Mouse (Mus musculus) c-Kit-negative CD71-positive TER-119-positive erythroid progenitor cells, embryonic 14.5 days (primary cell): ENCODE measurements at regions not wholly inside any gene's neighbourhood (a gene's known extent, or its start where the extent isn't known, plus 50 kb on each side); places are given as distances from the start of the nearest gene placed in this dataset.

ENCODE experiments used
- DNase-seq: peaks from one replicate; pipeline ENCODE4 v3.0.0-alpha.2; 2013; ENCODE audit warnings: low read depth, low spot score

DNA sequence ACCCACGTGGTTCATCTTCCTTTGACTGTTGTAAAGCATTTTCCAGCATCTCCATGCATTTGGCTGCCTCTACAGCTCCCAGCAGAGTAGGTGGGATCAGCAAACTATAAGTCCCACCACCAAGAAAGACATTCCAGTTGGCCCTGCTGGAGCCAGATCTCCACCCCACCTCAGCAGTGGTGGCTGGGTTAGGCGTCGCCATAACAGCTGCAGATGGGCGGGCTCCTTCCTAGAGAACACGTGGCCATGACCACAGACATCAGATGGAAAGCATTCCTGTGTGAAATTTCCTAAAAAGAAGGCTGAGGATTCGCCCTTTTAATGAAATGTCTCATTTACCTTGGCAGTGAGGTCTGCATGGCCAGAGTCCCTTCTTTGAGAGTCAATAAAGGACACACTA, 140.0 kb upstream of the Bmp4 start:
- no peak for DNase-seq

DNA sequence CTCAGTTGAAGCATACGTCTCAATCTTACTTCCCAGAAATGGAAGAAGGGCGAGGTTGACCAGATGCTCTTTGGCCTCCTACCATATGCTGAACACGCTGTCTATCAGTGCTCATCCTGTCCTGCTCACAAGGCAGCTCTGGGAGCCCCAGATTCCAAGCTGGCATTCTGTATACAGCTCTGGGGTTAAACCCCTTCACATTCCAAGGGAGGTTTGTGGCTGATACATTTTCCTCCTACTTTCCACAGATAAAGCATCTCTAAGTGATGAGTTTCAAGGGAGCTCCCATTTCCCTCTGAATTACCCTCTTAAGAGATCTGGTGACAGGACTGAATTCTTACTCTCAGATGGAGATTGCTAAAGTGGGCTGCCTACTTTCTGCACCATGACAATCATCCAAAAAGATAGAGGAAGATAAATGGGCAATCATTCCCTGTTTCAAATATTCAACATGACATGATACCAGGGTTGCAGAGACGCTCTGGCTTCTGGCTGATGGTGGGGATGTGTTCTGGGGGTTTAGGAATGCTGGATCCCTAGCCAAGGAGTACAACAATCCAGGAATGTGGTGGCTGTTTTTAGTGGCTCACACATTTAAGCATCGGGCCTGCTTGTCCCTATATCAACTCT, 138.7 kb upstream of the Bmp4 start:
- no peak for DNase-seq

DNA sequence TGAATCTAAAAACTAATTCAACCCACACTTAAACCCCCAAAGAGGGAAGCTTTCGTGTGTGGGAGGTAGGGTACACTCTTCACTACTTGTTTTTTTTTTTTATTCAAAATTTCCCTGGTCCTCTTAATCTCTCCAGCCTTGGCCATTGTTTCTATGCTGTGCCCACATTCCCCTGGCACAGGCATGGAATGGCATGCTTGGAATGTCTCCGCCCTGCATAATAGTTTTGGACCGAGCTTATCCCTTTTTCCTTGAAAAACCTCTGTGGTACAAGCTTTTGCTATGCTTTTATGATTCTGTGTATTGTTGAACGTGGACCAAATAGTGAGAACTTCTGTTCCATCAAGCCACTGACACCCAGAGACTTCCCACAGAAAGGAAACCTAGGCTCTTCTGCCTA, 126.8 kb upstream of the Bmp4 start:
- no peak for DNase-seq

DNA sequence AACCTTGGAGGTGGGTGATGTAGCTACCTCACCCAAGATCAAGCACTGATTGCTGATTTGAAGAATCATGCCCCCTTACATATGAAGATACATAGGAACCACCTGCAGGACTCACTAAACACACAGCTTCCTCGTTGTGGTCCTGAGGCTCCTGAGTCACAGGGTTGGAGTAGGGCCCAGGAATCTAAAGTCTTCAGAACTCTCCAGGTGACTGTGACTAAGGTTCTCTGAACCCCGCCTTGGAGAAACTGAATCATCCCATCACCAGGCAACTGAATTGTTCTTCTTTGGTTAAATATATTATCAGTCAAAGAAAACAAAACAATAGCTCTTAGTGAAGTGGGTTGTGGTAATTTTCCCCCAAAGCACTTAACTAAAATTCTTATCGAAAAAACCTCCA, 125.8 kb upstream of the Bmp4 start:
- no peak for DNase-seq

DNA sequence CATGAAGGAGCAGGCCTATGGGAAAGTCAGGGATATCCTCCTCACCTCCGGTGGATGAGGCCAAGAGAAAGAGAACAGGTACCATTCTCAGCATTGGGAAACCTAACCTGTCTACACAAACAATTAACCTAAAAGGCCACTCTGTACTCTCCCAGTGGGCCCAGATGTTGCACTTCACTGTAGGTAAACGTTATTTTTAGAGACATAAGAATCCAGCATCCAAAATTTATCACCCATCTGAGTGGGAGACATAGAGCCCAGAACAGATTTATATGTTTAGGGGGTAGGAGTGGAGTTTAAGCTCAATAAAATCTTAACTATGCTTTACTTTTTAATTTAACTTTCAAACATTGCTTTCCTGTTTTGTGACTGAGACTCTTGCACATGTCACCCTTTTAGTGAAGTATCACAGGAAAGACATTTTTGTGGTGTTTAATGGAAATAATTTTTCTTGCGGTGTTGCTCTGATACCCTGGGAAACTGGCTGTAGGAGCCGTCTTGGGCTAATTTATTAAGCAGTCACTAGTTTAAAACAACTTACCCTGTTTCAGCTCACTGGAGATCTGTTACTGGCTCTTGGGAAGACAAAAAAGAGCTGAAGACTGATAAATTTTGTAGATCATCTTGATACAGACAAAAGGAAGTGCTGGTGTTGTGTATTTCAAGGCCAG, 123.9 kb upstream of the Bmp4 start:
- no peak for DNase-seq

DNA sequence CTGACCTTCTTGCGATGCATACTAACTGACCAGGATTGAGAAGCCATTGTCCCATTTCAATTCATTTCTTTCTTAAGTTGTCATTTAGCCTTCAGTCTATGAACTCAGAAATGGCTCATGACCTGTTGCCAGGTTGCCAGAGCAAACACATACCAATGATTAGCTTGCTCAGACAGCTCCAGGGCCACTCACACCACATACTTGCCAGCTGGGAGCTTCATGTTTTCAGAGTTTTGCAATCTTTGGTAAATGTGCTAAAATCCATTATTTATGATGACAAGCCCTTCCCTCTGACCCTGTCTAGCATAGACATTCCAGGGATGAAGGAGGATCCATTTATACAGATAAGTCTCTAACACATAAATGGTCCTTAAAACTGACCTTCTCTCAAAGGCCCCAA, 121.6 kb upstream of the Bmp4 start:
- DNase-seq = no peak

DNA sequence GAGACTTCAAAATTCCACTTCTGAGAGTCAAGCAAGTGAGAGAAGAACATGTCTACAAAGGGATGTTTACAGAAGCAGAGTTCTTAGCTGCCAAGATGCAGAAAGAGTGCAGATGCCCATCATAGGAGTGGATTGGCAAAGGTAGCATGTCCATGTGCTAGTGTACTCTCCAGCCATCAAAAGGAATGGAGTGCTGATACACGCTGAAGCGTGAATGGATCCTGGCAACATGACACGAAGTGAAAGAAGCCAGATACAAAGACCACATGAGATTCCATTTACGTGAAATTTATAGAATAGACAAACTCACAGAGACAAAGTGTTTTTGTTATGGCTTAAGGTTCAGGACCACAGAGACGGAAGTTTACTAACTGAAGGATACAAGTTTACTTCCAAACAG, 118.4 kb upstream of the Bmp4 start:
- no peak for DNase-seq

DNA sequence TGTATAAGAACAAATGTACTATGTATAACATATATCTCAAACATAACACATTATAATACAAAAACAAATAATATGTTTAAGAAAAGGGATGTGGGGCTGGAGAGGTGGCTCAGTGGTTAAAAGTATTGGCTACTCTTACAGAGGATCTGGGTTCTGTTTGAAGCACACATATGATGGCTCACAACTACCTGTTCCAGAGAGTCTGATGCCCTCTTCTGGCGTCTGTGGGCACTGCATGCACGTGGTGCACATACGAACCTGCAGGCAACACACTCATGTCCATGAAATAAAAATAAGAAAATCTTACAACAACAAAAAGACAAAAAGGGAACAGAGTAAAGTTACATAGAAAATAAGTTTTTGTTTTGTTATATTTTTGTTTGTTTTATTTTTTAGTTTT, 114.8 kb upstream of the Bmp4 start:
- no peak for DNase-seq

DNA sequence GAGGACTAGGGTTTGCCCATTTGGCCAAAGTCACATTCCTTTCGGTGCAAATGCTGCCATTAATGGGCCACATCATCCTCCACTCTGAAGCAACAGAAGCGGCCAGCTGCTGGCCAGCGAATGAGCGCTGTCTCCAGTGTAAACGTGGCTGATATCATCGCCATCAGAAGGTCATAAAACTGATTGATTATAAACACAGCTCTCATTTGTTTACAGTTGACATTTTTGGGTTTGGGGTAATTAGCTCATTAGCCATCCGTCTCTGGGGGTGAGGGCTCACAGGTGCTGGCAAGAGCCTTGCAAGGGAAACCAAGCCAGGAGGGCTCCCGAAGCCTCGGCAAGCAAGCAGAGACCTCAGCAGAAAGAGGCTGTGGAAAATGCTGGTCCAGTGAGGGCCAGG, 101.1 kb upstream of the Bmp4 start:
- DNase-seq = no peak

DNA sequence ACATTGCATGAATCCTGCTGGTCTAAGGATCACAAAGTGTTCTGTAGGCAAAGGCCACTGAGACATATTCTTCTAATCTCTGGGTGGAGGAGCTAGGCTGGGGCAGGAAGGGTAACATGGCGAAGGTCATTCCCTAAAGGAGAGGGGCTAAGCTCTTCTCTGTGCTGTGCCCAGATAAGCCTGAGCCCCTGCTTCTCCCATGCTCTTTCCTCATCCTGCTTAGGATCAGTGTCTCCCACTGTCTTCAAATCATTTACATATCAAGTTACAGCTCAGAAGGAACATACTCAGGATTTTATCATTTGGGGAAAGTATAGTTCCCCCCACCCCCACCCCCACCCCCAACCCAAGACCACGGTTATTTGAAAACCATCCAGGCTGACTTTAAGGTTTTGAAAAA, 100.7 kb upstream of the Bmp4 start:
- DNase-seq = no peak

DNA sequence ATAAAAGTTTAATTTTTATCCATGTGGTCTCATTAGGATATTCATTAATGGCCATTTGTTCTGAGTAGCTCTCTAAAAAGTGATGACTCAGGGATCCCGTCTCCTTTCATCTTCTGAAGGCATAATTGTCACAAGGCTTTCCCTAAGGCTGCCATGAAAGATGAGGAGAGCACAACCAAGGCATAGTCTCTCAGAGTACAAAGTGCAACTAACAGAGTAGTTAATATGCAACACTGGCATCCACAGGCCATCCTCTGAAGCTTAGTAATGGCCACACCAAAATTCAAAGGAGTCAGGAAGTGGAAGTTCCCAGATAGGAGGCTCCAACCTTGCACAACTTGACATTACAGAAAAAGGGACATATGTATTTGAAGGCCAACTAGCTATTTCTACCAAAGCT, 97.1 kb upstream of the Bmp4 start:
- no peak for DNase-seq

DNA sequence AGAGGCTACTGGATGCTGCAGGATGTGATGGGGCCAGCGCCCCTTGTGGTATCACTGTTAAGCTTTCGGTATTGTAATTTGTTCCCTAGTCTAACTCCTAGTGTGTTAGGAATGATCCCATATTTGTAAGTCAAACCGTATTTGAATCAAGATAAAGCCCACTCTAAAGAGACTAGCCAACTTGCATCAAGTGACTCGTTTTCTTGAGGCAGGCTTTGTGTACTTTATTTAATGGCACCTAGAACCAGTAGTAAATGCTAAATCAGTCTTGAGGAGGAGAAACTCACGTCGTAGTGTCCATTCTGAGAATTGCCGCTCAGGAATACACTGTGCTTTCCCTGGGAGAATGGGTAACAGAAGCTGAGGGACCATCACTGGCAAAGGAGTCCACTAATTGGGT, 89.9 kb upstream of the Bmp4 start:
- no peak for DNase-seq

DNA sequence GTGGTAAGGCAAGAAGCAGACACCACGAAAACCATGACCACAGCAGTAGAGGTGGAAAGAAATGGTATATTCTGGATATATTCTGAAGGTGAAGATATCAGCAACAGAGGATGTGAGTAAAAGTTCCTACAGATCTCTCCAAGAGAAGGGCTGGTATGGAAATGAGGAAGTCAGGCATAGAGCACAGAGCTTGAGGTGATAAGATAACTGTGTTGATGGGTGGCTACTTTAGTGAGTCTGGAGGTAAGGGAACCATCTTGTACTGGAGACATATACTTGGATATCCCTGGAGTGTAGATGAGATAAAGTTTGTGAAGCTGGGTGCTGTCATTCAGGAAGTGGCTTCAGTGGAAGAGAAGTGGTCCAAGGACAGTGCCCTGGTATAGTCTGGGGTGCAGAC, 85.5 kb upstream of the Bmp4 start:
- no peak for DNase-seq

DNA sequence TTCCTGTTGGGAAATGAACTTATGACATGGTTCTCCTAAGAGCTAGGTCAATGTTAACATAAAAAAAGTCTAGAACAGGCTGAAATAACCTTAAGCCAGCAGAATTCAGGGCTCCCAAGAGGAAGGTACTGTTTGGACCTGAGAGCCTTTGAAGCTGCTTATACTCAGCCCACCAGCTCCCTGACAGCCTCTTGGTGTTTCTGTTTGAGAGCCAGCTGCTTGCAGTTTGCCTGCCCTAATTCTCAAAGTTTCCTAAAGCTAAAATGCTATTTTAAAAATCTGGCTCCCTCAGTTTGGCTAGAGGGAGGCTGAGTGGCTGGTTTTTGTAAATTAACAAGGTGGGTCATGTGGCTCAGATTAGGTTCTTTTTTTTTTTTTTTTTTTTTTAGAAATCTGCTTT, 72.5 kb upstream of the Bmp4 start:
- DNase-seq = no peak

DNA sequence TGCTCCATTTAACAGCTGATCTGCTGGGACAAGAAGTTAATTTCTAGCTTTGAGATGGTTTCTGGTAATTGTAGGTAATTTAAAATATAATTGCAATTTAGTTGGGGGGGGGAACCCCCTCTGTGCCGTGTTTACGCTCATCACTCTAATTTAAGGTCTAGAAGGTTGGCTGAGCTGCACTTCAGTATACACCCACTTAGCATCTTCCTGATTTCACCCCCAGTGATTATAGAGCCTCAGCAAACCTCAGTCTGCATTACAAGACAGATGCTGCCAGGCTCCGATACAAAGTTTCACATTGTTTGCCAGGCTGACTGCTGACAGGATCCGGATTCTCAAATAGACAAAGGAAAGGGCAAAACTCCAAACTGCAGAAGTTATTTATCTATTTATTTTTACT, 71.5 kb upstream of the Bmp4 start:
- DNase-seq = no peak

DNA sequence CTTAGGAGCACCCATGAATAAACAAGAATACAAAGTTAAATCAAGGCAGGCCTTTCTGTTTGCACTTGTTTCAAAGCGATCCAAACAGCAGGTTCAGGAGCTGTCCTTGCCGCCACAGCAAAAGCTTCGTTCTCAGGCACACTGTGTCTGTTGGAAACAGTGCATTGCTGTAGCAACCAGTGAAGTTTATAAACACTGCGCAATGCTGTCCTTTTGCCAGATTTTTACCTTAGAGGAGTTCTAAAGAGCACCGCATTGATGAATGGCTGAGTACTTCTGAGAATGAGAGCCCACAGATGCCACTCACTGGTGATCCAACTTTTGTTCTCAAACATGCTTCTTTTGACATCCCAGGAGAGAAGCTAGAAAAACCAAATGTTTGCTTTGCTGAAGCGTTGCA, 64.0 kb upstream of the Bmp4 start:
- no peak for DNase-seq

DNA sequence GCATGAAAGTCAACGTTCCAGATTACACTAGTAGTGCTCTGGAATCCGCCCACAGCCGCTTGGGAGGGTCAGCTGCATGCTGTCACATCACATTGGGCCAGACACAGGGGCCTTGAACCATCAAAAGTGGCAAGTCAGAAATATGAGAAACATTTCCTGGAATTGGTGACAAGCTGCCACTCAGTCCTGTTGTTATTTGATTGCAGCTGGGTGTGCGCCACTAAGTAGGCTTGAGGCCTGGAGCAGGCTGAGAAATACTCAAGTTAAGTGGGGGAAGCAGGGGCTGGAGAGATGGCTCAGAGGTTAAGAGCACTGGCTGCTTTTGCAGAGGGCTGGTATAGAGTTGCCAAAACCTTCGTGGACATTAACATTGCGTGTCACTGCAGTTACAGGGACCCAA, 51.2 kb upstream of the Bmp4 start:
- DNase-seq = no peak
